Mouse (Mus musculus): ENCODE results near the gene Neurog1. TPM values are rescaled to one million over a fixed set of nuclear protein-coding genes. Genes with fewer than 3 reads are reported as not detected.
A peak's percentile ranks its signal among the peaks of the same experiment; 100 is the strongest.

Gene Neurog1
- total RNA-seq, 2 experiments from 2014 or later: not detected

DNA sequence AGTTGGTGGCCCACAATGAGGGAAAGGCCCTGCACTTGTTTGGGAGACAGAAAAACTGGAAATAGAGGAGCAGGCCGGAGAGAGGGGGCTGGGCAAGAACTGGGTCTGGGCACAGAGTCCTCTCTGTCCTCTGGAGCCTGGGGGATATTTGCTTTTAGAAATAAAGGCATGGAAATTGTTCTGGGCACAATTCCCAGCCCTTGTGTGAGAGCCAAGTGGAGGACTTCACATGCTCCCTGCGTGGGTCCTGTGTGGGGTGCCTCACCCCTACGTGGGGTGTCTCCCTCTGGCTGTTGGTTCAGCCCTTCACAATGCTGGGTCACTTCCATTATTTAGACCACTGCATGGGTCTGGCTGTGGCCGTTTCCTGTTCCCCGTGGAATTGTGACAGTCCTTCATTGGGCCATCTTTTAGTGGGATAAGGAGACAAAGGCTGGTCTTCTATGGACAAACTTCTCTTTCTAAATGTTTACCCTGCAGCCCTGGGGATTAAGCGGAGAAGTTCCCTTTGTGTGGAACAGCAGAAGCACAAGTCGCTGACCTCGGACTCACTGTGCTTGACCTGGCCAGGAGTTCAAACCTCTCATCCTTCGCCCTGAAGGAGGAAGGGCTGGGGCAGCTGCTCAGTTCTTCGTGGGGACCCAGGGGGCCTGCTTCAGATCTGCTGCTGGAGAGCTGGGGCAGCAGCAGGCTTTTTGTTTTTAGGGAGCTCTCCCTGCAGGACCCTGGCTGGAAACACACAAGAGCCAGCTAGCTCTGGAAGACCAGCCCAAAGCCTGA is 25.6 kb downstream of the Neurog1 start:
- DNase-seq (ENCODE audit: extremely low spot score in 1 of 2, low spot score in 2 of 2): peak; percentile 68 to 72
- intact Hi-C loops (cut with DNase I): no loop called here

- intact Hi-C loops (cut with DNase I): no loop called here
- DNase-seq (ENCODE audit: extremely low spot score in 1 of 2, low spot score in 2 of 2): no peak
Measured at GRCm38 (mm10) chr13:56223625-56224024, 28.3 kb downstream of the Neurog1 start.

DNA sequence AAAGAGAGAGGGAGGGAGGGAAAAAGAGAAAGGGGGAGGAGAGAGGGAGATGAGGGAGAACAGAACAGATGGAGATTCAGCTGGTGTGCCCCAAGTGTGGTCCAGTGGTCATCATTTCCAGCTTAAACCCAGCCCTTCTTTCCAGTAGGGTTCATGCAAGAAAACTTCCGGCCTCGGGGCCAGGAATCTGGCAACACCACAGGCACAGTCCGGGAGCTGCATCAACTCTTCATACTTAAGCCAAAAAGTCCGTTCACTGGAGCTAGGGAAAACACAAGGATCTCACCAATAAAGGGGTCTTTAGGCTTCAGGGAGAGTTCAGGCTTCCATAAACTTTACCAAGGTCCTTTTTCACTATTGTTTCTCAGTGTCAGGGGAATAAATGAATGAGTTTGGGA is 29.1 kb downstream of the Neurog1 start:
- no peak for DNase-seq (ENCODE audit: extremely low spot score in 1 of 2, low spot score in 2 of 2)
- intact Hi-C loops (cut with DNase I): no loop called here

GRCm38 (mm10) chr13:56221995-56222848 is 29.7 kb downstream of the Neurog1 start:
- DNase-seq (ENCODE audit: extremely low spot score in 1 of 2, low spot score in 2 of 2): peak in 1 of 2 experiments; percentile 46
- intact Hi-C loops (cut with DNase I): no loop called here

DNA sequence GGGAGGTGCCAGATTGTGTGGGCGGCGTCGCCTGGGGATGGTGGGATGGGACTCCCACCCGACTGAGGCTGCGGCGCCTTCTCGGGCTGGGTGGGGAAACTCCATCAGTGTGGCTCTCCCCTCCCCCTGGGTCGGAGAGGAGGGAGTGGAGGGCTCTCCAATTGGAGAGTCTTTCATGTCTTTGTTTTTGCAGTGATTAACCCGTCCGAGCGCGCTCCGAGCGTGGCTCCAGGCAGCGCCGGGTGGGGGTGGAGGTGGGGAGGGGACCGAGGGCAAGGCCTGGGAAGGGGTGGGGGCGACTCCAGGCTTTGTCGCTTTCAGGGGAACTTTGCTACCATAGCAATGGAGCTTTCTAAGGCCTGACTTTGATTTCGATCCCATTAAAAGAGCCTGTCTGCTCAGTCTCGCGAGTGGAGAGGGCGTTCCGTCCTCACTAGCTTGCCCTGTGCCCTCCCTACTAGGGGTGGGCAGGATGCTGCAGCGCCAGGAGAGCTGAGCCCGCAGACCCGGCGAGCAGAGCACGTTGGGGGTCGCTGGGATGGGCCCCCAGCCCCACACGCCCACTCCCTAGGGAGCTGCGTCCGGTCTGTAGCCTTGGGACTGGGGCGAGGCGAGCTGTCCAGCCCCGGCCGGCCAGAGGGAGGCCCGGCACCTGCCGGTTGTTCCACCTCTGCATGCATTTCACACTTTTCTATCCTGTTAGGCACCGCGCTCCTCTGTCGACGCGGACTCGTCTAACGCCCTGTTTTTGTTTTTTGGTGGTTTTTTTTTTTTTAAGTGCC is 30.6 kb downstream of the Neurog1 start:
- DNase-seq (ENCODE audit: extremely low spot score in 1 of 2, low spot score in 2 of 2): peak in 1 of 2 experiments; percentile 73
- intact Hi-C loops (cut with DNase I): no loop called here

- DNase-seq (ENCODE audit: extremely low spot score in 1 of 2, low spot score in 2 of 2): no peak
- intact Hi-C loops (cut with DNase I): no loop called here
Measured at GRCm38 (mm10) chr13:56219254-56219653, 32.7 kb downstream of the Neurog1 start.

DNA sequence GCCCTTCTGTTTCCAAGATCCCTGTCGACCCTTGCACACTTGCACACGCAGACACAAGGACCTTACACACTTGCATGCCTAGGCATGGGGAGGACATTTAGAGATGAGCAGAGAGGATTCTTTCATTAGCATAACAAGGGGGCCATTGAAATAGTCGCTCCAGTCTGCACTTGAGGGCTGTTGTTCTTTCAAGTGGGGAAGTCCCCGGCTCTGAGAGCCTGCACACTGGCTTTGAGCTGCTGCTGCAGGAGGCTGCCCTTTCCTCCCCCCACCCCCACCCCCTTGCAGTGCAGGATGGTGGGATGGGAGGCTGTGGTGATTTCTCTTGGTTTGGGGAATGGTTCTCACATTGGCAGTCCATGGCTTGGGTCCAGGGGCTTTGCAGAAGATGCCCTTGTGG is 35.9 kb downstream of the Neurog1 start:
- DNase-seq (ENCODE audit: extremely low spot score in 1 of 2, low spot score in 2 of 2): no peak
- intact Hi-C loops (cut with DNase I): no loop called here

DNA sequence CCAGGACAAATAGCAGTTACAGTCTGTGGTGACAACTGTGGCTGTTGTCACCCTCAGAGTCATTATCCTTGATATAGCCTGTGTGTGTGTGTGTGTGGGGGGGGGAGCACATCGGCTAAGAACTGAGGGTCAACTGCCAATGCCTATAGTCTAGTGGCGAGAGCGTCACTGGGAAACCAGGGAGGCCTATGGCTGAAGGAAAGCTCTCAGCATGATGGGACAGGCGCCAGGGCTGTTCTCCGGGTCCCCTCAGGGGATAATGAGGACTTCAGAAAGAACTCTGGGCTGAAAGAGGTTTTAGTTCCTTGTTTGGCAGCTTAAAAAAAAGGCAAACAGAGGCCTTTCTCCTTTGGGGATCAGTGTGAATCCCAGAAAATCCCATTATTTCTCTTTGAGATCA is 37.3 kb downstream of the Neurog1 start:
- peak in 1 of 2 experiments; percentile 49 for DNase-seq (ENCODE audit: extremely low spot score in 1 of 2, low spot score in 2 of 2)

GRCm38 (mm10) chr13:56209067-56209411 is 42.9 kb downstream of the Neurog1 start:
- DNase-seq (ENCODE audit: extremely low spot score in 1 of 2, low spot score in 2 of 2): no peak
- intact Hi-C loops (cut with DNase I): no loop called here

More for the DNA sequence above, 37.3 kb downstream of the Neurog1 start:
- intact Hi-C loops (cut with DNase I): no loop called here

DNA sequence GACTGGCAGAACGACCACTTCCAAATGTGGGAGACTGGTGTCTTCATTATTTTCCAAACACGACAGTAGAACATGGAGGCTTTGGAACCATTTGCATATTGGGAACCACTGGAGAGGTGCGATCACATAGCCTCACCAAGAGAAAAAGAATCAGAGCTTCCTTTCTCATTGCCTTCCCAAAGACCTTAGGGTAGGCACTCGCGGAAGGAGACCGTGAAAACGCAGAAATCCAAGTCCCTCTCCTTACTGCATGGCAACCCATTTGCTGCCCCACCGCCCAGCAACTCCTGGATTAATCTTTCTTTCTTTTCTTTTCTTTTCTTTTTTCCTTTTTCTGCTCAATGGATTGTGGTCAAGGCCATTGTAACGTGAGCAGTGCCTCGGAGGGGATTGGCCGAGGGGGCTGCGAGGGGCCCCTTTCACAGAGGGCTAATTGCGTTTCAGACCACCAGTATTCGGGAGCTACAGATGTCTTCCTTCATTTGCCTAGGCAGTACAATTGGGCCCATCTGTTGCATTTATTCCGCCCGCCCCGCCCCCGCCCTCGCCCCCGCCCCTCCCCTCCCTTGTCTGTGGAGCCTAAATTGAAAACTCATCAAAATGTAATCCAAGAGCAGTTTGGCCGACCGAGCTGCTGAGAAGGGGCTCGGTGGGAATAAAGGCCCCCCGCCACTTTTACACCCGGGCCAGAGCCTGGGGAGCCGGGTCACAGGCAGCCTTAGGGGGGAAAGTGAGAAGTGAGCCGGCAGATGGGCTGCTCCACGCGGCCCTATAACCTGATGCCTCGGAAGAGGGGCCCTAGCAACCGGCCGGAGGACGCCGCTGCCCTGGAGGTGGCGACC is 43.5 kb downstream of the Neurog1 start:
- DNase-seq (ENCODE audit: extremely low spot score in 1 of 2, low spot score in 2 of 2): no peak
- intact Hi-C loops (cut with DNase I): no loop called here

Other genes starting within 250 kb of the Neurog1 start
- 10 to 100 TPM; 86.3 to 92.1 TPM for gene H2afy, start 115.8 kb downstream of the Neurog1 start, total RNA-seq (2021)
- gene Tifab, start 73.3 kb downstream of the Neurog1 start, total RNA-seq (2021): 1 to 10 TPM; 2.0 to 2.1 TPM
- 100 to 1,000 TPM in 1 of 2 experiments, 10 to 100 TPM in 1; 99.1 to 109 TPM for gene Cxcl14, start 44.4 kb upstream of the Neurog1 start, total RNA-seq (2021)
- not detected for gene Gm3045, start 174.4 kb upstream of the Neurog1 start, total RNA-seq (2021)
- gene Slc25a48, start 186.2 kb upstream of the Neurog1 start, total RNA-seq (2021): under 1 TPM in 1 of 2 experiments, not detected in 1; 0.10 TPM
- gene Il9, start 230.1 kb upstream of the Neurog1 start, total RNA-seq (2021): not detected

Measured in left cerebral cortex, postnatal 10 days (tissue).